Mouse (Mus musculus) skeletal muscle tissue, adult 2 months (tissue): Measurements from ENCODE around the gene Ppp1r21.

ENCODE experiments used
- DNase-seq: peaks from one replicate; pipeline ENCODE4 v3.0.0-alpha.2; 2012; ENCODE audit warnings: low read depth, low spot score

Ppp1r21 gene

DNA sequence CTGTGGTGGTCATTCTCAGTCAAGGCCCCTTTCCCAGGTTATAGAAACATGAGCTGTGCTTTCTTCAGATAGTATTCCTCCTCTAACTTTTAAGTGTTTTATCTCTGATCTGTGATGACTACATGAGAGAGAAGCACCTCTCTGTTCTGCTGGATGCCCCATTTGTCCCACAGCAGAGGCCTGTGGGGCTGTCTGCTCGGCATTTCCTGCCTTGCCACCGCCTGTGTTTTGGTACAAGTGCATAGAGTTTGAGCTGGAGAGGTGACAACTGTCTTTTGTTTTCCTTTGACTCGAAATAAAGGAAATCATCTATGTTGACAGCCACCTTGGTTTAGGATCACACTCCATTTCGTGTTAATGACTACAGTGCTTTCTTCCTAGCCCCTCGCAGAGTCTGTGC, 44.9 kb downstream of the Ppp1r21 start:
- no peak for DNase-seq

DNA sequence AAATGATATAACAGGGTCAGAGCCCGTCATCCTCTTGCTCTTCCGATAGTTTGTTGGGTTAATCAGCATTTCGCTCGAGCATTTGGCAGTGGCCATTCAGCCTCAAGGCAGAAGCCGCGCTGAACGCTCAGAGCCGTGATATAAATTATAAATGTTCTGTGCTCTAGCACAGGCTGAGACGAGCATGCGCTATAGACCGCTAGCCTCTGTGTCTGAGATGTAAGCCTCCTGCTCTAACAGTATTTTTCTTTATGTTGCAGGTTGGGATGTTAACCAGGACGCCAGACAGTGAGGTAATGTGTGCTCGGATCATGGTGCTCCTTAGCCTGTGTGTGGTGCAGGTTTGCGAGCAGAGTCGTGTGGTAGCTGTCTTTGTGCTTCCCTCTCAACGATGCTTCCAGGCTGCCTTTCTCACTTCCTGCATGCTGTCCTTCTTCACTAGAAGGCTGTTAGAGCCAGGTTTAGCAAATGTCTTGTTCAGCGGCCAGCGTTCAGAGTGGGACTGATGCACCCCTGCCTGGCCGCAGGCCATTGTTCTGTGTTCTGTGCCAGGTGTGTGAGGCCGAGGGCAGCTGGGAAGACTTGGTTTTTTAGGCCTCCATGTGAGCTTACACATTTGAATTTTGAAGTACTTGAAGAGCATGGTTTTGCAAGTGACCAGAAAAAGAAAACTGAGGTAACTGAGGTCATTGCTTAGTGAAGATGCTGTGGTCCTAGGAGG, 48.8 kb downstream of the Ppp1r21 start:
- DNase-seq: no peak

DNA sequence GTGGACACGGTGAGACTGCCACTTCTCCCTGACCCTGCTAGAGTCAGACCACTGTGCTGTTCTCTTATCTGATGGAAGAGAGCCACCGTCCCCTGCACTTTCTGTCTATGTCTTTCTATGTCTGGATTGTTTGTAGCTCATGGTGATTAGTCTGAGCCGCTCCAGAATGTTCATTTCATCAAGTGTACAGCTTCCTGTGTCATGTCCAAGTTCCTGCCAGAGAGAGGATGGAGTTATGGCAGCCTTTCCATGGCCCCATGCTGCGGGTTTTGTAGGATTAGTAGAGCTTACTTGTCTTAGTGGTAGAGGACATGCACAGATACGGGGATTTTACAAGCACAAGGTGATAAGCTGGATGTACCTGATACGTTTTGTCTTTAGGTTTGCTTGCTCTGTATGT, 50.6 kb downstream of the Ppp1r21 start:
- no peak for DNase-seq

DNA sequence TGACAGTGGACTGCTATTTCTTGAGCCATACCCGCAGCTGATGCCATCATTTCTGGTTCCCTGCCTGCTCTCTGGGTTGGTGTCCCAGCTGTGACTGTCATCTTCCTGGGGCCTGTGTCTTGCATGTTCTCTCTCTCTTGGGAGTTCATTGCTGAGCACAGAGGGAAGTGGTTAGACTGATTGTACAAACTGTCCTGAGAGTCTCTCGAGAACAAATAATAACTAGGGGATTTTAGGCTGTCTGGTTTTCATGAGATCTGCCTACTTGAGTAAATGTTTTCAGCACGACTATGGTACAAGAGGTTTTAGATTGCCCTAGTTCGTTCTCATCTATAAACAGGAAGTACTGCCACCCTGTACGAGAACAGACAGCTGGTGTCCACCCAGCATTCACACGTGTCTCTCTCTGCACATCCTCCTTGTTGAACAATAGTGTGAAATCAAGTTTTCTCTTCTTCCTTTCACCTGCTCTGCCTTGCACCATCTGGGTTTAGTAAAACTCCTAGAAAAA, 51.6 kb downstream of the Ppp1r21 start:
- peak; percentile 22 for DNase-seq

DNA sequence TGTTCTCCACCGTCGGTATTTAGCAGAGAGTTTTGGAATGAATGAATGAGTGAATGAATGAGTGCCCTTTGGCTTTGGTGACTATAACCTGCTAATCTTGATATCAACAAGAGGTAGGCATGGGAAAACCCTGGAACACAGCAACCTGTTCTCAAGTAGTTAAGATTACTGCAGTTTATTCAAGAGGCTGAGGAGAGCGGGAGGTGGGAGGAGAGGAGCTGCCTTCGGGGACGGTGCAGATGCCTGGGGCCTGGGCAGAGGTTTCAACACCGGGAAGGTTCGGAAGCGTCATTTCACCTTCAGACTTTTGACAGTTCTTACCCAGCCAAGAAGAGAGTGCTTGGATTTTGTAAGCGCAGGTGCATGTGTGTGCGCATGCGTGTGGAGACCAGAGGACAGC, 53.1 kb downstream of the Ppp1r21 start:
- no peak for DNase-seq

DNA sequence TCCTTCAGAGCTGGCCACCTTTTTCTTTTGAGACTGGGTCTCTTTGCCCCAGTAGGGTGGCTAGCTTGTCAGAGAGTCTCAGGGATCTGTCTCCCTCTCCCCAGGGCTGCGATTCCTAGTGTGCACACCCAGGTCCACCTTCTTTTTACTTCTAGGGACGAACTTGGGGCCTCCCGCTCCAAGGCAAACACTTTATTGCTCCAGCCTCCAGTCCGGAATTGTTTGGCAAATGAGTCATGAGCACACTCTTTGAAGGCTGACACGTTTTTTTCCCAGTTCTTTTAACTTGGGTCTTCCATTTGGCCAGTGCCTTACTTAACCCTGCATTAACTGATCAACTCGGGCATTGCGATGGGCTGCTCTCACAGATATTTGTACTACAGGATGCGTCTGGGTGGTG, 53.5 kb downstream of the Ppp1r21 start:
- no peak for DNase-seq

DNA sequence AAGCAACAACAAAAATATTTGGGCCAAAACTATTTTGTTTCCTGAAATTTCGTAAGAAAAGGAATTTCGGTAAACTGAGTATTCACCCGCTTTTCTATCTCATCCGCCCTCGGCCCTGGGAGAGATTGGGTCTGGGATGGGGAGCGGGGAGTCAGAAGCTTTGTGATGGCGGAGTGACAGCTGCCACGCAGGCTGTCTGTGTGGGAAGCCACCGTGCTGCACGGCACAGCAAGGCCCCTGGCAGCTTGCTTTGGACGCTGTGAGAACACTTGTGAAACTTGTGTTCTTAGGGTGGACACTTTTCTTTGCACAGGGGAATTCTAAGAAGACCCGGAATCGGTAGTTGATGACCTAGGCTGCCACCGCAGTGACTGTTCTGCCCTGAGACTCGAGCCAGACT, 57.5 kb downstream of the Ppp1r21 start:
- no peak for DNase-seq

DNA sequence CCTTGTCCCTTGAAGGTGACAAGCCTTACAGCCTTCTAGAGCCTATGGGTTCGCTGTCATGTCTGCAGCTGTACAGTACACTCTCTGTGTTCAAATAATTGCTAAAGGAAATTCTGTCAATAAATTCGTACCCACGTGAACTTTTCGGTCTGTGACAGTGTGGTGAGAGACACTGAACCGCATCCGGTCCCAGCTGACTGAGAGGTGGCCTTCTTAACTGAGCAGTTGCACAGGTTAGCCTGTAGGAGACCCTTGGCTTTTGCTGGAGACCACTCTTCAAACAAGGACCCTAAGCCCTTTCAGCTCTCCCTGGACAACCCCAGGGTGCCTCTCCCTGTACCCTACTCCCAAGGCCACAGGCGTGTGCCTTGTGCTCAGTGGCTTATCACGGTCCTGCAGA, 58.3 kb downstream of the Ppp1r21 start:
- DNase-seq: no peak

DNA sequence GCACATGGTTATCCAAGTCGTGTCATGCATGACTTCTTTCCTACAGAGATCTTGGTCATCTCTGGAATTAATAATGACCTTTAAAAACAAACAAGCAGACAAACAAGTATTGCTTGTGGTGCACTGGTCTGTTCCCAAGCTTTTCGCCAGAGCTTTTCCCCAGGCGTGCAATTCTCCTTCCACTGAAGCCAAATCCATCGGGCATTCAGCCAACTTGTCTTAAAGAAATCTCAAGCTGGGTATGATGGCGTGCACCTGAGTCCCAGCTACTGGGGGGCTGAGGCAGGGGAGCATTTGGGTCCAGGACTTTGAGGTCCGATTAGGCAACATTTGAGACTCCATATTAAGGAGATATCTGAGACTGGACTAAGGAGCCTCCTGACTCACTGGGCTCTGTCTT, 60.3 kb downstream of the Ppp1r21 start:
- no peak for DNase-seq

DNA sequence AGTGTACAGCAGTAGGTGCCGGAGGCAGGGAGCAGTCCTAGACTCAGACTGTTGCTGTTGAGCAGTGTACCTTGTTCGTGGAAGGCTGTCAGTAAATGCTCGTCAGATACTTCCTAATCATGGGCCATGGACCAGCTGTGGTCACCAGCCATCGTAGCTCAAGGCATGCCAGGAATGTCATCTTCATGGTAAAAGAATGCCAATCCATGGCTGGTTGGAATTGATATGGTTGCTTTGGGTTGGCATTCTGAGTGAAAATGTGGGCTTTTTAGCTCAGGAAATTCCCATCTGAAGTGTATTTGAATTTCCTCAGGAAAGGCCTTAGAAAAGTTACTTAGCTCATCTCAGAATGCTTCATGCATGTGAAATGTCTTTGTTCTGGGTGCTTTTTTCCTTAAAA, 65.2 kb downstream of the Ppp1r21 start:
- no peak for DNase-seq

DNA sequence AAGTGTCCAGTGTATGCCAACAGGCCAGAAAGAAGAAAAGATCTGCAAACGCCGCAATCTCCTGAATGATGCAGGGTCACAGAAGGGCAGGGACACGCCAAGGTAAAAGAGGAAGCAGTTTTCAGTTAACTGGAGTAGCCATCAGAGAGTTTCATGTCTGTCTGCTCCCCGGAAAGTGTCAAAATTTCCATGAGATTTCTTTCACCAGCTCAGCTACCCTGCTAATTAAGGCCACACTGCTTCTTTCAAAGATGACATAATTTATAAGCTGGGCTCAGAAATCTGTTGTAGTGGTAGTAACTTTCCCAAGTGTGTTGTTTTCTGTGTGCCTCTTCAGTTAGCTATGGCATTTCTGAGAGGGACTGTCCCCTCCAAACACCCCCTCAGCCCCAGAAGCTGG, 66.2 kb downstream of the Ppp1r21 start:
- no peak for DNase-seq

DNA sequence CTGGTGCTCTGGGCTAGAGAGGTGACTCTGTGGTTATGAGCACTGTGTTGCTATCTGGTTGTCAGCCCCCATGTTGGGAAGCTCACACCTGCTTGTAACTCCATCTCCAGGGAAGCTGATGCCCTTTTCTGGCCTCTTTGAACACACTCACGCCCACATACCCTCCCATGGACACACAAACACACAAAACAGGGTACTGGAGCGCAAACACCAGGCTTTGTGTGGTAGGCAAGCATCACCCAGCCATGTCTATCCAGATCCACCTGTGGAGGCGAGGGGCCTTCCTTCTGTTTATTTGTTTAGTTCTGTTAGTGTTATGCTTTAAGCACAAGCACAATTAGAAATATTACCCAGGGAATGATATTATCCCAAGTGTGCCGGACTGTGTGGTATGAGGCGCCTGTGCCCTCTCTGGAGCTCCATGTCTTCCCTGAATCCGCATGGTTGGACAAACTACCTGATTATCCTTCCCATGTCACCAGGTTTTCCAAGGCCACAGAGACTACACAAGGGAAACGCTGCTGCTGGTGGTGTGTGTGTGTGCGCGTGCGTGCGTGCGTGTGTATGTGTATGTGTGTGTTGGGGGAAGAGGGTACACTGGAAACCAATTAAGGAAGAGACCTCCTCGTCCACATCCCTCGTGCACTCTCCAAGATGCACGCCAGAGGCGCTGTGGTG, 66.8 kb downstream of the Ppp1r21 start:
- no peak for DNase-seq

DNA sequence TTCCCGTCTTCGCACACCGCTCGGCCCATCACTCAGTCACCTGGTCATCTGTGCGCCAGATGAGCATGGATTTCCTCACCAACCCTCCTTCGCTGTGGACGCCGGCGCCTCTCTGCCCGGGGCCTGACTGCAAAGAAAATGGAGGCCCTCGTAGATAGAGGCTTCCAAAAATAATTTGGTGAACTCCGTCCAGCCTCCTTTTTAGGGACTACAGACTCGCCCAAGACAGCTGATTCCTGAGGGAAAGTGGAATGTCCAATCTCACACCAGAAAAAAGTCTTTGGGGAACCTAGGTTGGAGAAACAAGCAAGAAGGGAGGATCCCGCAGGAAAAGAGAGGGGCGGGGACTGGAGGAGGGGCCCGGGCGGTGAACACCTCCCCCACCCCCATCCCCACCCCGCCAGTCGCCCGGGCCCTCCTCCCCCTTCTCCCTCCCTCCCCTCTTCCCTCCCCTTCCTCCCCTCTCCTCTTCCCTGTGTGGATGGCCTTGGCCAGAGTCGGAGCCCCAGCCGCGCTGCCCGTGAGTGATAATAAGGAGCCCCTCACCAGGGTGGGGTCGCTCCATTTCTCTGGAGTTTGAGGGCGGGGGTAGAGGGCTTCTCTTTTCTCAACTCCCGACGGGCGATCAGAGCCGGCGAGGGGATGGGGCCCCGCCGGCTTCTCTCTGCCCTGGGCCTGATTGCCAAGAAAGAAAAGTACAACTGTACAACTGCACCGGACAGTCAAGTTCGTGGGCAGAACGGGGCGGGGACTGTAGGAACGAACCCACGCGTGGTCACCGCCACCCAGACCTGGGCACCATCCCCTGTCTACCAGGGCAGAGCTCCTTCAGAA, 67.5 kb downstream of the Ppp1r21 start, which contains the start of gene Ston1:
TSS of gene Ston1 (plus strand) at position 463 of the 834 bp plus-strand sequence.
- peak; percentile 40 for DNase-seq

DNA sequence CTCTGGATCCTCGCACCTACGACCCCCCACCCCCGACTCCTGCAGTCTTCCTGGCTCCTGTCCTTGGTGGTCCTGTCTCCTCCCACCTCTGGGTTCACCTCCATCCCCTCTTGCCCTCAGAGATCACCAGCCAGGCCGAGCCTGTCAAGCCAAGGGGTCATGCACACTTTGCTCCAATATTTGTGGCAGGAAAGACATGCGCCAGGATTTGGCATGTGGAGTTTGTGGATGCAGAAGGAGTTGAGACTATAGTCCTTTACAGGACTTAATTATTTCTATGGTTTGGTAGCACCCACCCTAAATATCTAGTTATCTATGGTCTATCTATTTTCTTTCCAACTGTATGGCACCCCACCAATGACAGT, 68.1 kb downstream of the Ppp1r21 start:
- DNase-seq: no peak

DNA sequence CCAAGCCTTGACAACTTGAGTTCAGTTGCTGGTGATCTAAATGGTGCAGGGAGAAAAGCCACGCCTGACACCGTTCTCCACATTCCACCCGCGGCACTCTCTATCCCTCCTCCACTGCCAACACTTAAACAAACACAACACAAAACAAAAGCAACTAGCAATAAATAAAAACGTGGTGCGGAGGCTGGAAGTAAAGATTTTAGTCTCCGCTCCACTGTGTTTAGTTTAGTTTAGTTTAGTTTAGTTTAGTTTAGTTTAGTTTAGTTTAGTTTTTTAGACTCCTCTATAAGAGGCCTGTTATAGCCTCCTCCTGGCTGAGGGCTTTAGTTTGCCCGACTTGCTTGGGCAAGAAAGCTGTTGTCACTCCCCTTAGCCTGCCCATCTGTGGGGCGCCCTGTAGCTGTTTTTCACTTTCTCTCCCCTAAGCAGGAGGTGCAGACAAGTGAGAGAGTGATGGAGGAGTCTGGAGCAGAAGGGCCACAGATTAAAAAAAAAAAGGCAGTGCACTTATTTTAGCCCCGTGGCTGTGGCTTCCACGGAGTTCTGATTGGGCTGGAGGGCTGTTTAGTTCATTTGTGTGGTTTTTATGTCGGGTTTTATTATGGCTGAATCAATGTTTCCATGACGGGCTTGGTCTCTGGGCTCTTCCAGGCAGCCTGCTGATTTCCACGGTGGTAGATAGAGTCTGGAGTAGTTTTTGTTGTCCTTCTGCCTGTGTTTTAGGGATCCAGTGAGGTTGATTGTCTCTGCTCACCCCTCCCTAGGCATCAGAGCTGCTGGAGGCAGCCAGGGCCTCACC, 68.9 kb downstream of the Ppp1r21 start:
- peak; percentile 36 for DNase-seq

DNA sequence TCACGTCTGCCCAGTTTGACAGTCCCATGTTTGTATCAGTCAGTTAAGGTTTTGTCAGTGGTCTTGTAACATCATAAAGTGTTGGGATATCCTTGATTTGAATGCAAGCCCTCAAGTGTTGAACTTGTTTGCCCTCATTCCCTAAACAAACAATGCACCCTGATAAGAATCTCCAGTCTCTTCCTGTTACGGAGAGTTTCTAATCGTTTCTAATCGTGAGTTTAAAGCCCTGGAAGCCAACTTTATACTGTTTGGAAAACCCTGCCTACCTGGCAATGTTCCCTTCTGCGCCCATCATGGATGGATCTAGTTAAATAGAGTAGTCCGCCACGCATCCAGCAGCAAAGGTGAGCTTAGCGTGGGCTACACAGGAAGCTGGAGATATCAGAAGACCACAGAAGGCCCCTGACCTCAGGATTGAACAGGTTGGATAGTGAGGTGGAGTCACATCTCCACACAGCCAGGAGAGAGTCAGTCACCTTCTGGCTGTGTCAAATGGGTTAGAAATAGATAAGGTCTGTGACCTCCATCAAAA, 70.6 kb downstream of the Ppp1r21 start:
- DNase-seq: no peak

DNA sequence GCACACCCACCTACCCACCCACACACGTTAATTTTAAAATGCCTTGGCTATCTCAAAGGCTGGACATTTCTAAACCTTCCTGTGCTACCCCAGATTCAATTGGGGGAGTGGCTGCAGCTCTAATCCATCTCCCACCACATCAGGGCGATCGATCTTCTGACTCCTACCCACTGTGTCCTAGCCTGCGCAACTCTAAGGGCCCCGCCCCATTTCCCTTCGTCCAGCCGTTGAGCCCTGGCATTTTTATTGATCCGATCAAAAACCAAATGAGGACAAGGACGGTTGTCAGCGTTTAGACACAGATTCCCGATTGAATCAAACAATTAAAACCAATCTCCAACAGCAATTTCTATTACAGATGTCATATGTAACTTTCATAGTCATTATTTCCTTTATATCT, 74.0 kb downstream of the Ppp1r21 start:
- no peak for DNase-seq

DNA sequence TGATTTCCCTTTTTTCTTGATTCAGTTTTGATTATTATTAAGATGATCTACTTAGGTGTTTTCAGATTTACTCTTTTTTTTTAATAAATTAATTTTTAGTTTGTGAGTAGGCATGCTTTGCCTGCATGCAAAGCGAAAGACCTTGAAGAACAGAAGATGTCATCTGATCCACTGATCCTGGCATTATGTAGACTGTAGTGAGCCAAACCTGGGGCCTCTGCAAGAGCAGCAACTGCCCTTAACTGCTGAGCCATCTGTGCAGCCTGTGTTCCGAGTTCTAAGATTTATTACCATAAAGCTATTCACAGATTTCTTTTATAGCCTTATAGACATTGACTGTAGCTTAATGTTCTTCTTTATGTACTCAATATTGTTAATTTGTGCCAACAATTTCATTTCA, 76.1 kb downstream of the Ppp1r21 start:
- DNase-seq: no peak

DNA sequence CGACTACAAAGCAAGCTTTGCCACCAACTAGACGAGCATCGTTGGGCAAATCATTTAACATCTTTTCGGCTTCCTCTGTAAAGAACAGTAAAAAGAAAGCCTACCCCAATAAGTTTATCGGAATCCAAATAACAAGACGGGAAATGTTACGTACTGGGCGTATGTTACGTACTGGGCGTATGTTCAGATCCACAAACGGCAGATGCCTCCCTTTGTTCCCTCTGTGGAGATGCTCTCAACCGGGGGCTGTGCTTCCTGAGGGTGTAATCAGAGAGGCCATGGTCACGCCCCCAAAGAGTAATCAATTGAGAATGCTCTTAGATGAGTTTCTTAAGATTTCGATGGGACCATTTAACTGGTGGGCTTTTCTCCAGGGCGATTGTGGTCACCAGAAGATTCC, 79.4 kb downstream of the Ppp1r21 start:
- no peak for DNase-seq

DNA sequence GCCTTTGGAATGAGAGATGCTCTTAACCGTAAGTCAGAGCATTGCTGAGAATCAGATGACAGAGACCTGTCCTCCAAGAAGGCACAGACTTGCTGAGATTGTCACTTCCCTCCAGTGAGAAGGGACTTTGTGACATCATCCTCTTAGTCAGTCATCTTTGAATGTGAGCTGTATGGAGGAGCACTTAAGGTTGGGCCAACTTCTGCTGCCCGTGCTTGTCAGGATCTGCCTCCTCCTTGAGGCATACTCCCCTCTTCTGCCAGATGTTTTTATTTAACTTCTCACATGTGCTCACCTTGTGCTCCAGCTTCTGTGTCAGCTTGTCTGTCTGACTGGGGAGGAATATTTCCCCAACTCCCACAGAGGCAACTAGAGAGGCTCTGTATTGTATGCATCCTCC, 81.1 kb downstream of the Ppp1r21 start:
- DNase-seq: no peak

DNA sequence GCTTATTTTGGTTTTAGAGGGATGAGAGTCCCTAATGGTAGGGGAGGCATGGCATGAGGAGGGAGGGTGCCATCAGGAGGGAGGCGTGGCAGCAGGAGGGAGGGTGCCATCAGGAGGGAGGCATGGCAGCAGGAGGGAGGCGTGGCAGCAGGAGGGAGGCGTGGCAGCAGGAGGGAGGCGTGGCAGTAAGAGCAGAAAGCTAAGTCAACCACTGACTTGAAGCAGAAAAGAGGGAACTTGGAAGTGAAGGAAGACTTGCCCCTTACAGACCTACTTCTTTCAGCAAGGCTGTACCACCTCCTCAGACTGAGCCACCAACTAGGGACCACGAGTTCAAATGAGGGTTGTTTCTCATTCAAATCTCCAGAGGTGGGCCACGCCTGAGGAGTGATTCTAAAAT, 83.3 kb downstream of the Ppp1r21 start:
- DNase-seq: no peak
